Mouse (Mus musculus): ENCODE measurements at regions not wholly inside any gene's neighbourhood (a gene's known extent, or its start where the extent isn't known, plus 50 kb on each side); places are given as distances from the start of the nearest gene placed in this dataset.

GRCm38 (mm10) chr17:88116321-88116720, 51.2 kb upstream of the Fbxo11 start:
- DNase-seq (ENCODE audit: low spot score in 2 of 2) = no peak
- intact Hi-C loops (cut with DNase I) = no loop called here

- DNase-seq (ENCODE audit: low spot score in 2 of 2) = no peak
- intact Hi-C loops (cut with DNase I) = no loop called here
Observed at GRCm38 (mm10) chr17:88118714-88119113, 53.6 kb upstream of the Fbxo11 start.

- no peak for DNase-seq (ENCODE audit: low spot score in 2 of 2)
- intact Hi-C loops (cut with DNase I) = no loop called here
Observed at GRCm38 (mm10) chr17:88123711-88124110, 58.6 kb upstream of the Fbxo11 start.

DNA sequence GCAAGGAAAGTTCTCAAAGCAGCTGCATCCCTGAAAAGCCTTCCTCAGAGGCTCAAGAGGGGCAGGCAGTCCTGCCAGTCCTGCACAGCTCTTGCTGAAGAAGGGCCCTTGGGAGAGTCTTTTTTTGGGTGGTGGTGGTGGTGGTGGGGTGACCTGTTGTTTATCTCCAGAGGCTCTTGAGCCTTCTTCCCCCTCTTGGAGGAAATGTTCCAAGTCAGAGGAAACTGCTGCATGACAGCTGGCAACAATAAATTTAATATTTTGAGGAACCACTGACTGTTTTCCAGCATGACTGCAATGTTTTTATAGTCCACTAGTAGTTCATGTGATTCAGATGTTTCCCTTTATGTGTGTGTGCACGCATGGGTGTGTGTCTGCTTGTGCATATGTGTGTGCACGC, 62.0 kb upstream of the Fbxo11 start:
- intact Hi-C loops (cut with DNase I) = no loop called here

GRCm38 (mm10) chr17:88131297-88131696, 66.2 kb upstream of the Fbxo11 start:
- intact Hi-C loops (cut with DNase I) = no loop called here
- DNase-seq (ENCODE audit: low spot score in 2 of 2) = no peak

More for the DNA sequence above, 62.0 kb upstream of the Fbxo11 start:
- no peak for DNase-seq (ENCODE audit: low spot score in 2 of 2)

- no peak for DNase-seq (ENCODE audit: low spot score in 2 of 2)
- intact Hi-C loops (cut with DNase I) = no loop called here
Observed at GRCm38 (mm10) chr17:88131980-88132379, 66.9 kb upstream of the Fbxo11 start.

DNA sequence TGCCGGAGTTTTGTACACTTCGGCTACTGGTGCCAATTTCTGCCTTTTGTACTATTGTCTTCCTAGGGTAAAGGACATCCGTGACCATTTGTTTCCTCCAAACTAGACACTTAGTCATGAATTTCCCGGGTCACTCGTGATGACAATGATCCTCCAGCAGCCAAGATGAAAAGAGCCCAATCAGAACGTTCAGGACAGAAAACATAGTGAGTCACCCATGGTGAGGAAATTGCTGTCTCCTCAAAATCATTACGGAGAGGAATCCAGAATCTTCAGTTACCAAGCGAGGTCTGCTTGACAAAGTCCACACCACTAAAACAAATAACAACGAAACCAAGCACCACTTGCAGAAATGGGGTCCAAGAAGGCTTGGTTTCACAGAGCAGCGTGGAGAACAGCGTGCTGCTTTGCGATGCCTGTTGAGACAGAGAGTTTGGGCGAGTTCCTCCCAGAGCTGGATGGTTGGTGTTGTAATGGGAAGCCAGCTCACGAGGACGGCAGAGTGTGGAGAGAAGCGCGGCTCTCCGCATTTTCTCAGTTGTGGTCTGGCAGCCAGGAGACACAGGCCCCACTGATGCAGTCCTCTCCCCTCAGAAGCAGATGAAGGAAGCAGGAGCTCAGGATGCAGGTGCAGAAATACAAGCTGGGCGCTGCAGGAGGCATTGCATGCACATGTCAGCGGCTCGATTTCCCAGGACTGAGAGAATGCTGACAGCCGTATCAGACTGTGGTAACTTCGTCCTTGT, 67.7 kb upstream of the Fbxo11 start:
- peak in 1 of 2 experiments; percentile 4 for DNase-seq (ENCODE audit: low spot score in 2 of 2)
- intact Hi-C loops (cut with DNase I) = no loop called here

DNA sequence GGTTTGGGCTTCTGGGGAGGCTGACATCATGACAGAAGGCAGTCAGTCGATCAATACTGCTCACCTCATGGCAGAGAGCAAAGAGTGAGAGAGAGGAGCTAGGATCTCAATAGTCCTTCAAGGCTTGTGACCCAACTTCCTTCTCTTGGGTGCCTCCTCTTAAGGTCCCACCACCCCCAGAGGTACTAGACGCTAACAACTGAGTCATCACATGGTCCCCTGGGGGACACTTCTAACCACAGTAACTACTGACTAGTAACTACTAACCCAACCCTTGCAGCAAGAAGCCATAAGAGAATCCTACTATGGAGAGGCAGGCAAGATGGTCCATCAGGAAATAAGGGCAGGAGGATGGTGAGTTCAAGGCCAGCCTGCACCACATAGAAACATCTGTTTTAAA, 69.5 kb upstream of the Fbxo11 start:
- DNase-seq (ENCODE audit: low spot score in 2 of 2) = no peak
- intact Hi-C loops (cut with DNase I) = no loop called here

GRCm38 (mm10) chr17:88141538-88141937, 76.4 kb upstream of the Fbxo11 start:
- DNase-seq (ENCODE audit: low spot score in 2 of 2) = no peak
- intact Hi-C loops (cut with DNase I) = no loop called here

- intact Hi-C loops (cut with DNase I) = no loop called here
- no peak for DNase-seq (ENCODE audit: low spot score in 2 of 2)
Observed at GRCm38 (mm10) chr17:88142003-88142402, 76.9 kb upstream of the Fbxo11 start.

GRCm38 (mm10) chr17:88142809-88143208, 77.7 kb upstream of the Fbxo11 start:
- DNase-seq (ENCODE audit: low spot score in 2 of 2) = no peak
- intact Hi-C loops (cut with DNase I) = no loop called here

- no peak for DNase-seq (ENCODE audit: low spot score in 2 of 2)
- intact Hi-C loops (cut with DNase I) = no loop called here
Observed at GRCm38 (mm10) chr17:88143378-88143943, 78.4 kb upstream of the Fbxo11 start.

GRCm38 (mm10) chr17:88158550-88158949, 93.5 kb upstream of the Fbxo11 start:
- intact Hi-C loops (cut with DNase I) = no loop called here
- no peak for DNase-seq (ENCODE audit: low spot score in 2 of 2)

DNA sequence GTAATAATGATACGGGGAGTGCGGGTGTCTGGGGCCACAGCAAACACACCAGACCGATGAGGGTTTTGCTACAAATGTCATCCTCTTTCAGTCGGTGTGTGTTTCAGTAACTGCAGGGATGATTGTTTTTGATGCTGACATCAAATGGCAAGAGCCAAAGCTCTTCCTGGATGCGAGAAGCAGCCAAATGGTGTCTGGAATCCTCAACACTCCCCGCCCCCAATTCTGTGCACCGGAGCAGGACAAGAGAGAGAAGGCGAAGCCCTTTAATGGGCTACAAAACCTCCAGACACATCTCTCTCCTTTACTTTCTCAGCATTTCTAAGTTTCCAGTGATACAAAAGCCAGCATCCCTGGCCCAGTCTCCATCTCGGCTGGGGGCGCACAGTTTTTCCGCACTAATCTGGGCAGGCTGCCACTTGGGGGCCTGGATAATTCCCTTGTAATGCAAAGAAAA, 94.1 kb upstream of the Fbxo11 start:
- intact Hi-C loops (cut with DNase I) = no loop called here
- DNase-seq (ENCODE audit: low spot score in 2 of 2) = no peak

GRCm38 (mm10) chr17:88159851-88160676, 95.0 kb upstream of the Fbxo11 start:
- intact Hi-C loops (cut with DNase I) = no loop called here
- DNase-seq (ENCODE audit: low spot score in 2 of 2) = no peak

- intact Hi-C loops (cut with DNase I) = no loop called here
- no peak for DNase-seq (ENCODE audit: low spot score in 2 of 2)
Observed at GRCm38 (mm10) chr17:88160677-88161001, 95.5 kb upstream of the Fbxo11 start.

DNA sequence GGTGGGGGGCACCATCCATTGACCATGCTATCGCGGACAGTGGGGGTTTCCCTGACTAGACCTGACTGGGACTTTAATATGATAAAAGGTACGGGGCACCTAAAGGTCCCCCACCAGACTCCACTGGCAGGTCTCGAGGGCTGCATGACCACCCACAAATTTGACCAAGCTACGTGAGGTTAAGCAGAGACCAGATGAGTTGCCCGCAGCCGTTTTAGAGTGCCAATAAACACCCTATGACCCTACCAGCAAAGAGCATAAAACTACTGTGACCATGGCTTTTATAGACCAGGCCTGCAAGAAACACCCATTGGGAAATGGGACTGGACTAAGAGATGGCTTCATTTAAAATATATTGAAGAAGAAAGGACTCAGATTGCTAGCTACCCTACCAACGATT, 96.7 kb upstream of the Fbxo11 start:
- intact Hi-C loops (cut with DNase I) = no loop called here
- no peak for DNase-seq (ENCODE audit: low spot score in 2 of 2)

DNA sequence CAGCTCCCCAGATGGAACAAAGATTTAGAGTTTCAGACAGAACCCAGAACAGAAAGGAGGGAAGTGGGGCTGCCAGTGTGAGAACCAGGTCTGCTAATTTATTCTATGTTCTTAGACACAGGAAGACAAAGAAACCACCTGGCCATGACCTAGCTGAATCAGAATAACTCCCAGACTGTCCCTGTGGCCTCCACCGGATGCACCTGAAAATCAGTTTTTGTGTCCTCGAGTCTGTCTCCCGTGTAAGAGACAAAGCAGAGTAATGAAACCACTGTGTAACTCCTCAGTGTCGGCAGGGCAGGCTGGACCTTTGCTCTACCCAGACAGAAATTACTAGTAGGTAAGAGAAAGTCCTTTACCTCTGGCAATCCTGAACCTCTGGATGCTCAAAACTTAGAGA, 99.7 kb upstream of the Fbxo11 start:
- intact Hi-C loops (cut with DNase I) = no loop called here
- no peak for DNase-seq (ENCODE audit: low spot score in 2 of 2)

DNA sequence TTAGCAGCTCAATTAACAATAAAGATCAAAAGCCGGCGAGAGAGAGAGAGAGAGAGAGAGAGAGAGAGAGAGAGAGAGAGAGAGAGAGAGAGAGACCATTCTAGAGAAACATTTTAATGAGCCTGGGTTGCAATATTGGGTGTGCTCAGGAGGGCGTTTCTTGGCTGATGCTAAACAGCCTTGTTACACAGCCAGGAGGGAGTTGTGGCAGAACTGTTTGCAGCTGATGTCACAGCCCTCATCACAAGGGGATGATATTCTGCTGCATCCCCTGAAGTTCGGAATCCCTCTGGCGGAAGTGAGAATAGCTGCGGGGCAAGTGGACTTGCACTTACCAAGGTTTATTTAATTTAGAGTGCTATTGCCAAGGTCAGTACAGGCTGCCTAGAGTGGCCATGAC, 100.7 kb upstream of the Fbxo11 start:
- intact Hi-C loops (cut with DNase I) = no loop called here

GRCm38 (mm10) chr17:88168262-88169096, 103.4 kb upstream of the Fbxo11 start:
- DNase-seq (ENCODE audit: low spot score in 2 of 2) = no peak
- intact Hi-C loops (cut with DNase I) = no loop called here

More for the DNA sequence above, 100.7 kb upstream of the Fbxo11 start:
- DNase-seq (ENCODE audit: low spot score in 2 of 2) = no peak
